In the genomic region with DNA sequence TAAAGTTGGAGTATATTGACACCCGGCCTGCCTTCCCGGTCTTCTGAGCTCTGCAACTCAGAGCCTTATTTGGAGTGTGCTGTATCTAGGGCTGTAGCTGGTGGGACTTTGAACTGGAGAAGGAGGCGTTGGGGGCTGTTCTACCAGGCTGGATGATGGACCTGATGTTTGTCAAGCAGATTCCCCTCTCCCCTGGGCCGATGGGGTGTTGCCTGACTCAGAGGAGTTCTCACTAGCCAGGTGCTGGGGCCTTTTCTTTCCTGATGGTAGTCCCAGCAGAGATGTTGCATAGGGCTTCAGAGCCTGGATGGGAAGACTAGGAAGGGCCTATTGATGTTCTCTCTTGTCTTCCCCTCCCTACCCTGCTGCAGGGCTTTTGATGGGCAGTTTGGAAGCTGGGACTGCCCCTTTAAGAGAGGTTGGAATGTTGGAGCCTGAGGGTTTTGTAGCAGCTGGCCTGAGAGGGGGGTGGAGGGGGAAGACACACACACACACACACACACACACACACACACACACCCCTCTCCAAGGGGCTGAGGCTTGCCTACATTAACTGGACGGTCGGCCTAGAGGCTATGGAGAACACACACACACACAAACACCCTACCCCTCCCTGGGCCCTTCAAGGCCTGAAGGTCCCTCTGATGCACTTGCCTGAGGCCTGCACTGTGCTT, we compare ENCODE assay signal across 8 mouse cellular contexts. TPM values are rescaled to one million over a fixed set of nuclear protein-coding genes. Genes with fewer than 3 reads are reported as not detected.
DNase-seq lines count a peak whose midpoint lies in the region; ATAC-seq lines count a peak whose summit lies in the region.

No protein-coding gene starts in this region.

- no peaks in the 10 kb centered on the region for H3K27me3 ChIP-seq in heart, embryonic 14.5 days (ENCODE audit: control insufficient read depth, insufficient read depth, low read length)

- H3K27ac ChIP-seq in heart, embryonic 14.5 days (replicated peaks in 1 of 2; ENCODE audit: control insufficient read depth in 1 of 2, insufficient read depth in 1 of 2, low read depth in 2 of 2, low read length in 2 of 2) = peak overlapping the region; percentile 92 to 94

- peaks cover 0 to 31% of the 10 kb centered on the region in 2 experiments; a peak in 3 of 4 replicates for H3K4me1 ChIP-seq in heart, embryonic 14.5 days (ENCODE audit: control insufficient read depth in 2 of 2, insufficient read depth in 2 of 2, low read length in 2 of 2)

- H3K4me3 ChIP-seq in heart, embryonic 14.5 days (ENCODE audit: control insufficient read depth in 1 of 2, insufficient read depth in 1 of 2, low read depth in 1 of 2, low read length in 2 of 2) = peak overlapping the region; percentile 76 to 85

- WGBS in heart, embryonic 14.5 days = 4% methylated on average over 6 of the region's 6 CpGs

- H3K36me3 ChIP-seq in heart, embryonic 14.5 days (ENCODE audit: control insufficient read depth, insufficient read depth, low read length) = peaks cover 29% of the 10 kb centered on the region

- H3K4me2 ChIP-seq in heart, embryonic 14.5 days (ENCODE audit: low read length) = peak overlapping the region; percentile 91

- ATAC-seq in common myeloid progenitor, adult 5-6 weeks (replicated peaks; ENCODE audit: low read depth, poor library complexity, severe bottlenecking) = 0 out of 2 replicates have a peak, but pooled peaks have one; percentile 6
- peak; percentile 14; the same call in 1 of the 2 replicates for ATAC-seq in heart, embryonic 14.5 days (ENCODE audit: insufficient number of reproducible peaks, insufficient read depth, low FRiP score, low read depth)
- peak; percentile 20; the same call in 1 of the 2 replicates for ATAC-seq in megakaryocyte progenitor cell, adult 5-6 weeks (replicated peaks; ENCODE audit: poor library complexity)

- H3K9me3 ChIP-seq in heart, embryonic 14.5 days (ENCODE audit: control insufficient read depth, low read length) = no peaks in the 10 kb centered on the region

- peak overlapping the region; percentile 97 for H3K9ac ChIP-seq in heart, embryonic 14.5 days (ENCODE audit: low read length)

- DNase-seq in left cerebral cortex, postnatal 4 days = peak; percentile 73
- no peak for DNase-seq in left cerebral cortex, adult 18-20 months (ENCODE audit: low spot score in 2 of 2)
- DNase-seq in kidney, postnatal 10 days = peak; percentile 77
- DNase-seq in testis, postnatal 10 days (ENCODE audit: low spot score) = no peak
- no peak for DNase-seq in left cerebral cortex, postnatal 25 days (ENCODE audit: low spot score in 2 of 2)

- intact Hi-C loops in left cerebral cortex, postnatal 4 days (cut with DNase I) = no loop called here
- intact Hi-C loops in left cerebral cortex, postnatal 25 days (cut with DNase I) = loop anchor here (2.0 to 5.0 kb wide), 2 partner anchors 19 to 124 kb away; a partner anchor contains a TSS

RNA-seq across cellular contexts. Expression of a gene that starts 1.1 kb away (rescaled TPM):
- 100 to 1,000 TPM; 103 to 108 TPM for total RNA-seq in left cerebral cortex, postnatal 4 days (2021)
- total RNA-seq in left cerebral cortex, adult 18-20 months (2021) = 10 to 100 TPM; 57.0 to 57.5 TPM
- total RNA-seq in common myeloid progenitor, adult 5-6 weeks (2017) = 4.6 and 6.9 TPM in 2 replicates
- 20.7 and 21.0 TPM in 2 replicates for polyA plus RNA-seq in heart, embryonic 14.5 days (2014; fragmentation: Nextera tagmentation; extraction: Ambion mirVana)
- total RNA-seq in megakaryocyte progenitor cell, adult 5-6 weeks (2015) = 23.5 and 26.7 TPM in 2 replicates
- 3.2 and 3.3 TPM in 2 replicates for total RNA-seq in megakaryocyte progenitor cell, adult 5-6 weeks (2017)
- total RNA-seq in left cerebral cortex, postnatal 25 days (2021) = 10 to 100 TPM; 70.9 to 72.1 TPM

RNA-seq across cellular contexts. Expression of a gene that starts 17.4 kb away (rescaled TPM):
- 100 to 1,000 TPM; 865 to 870 TPM for total RNA-seq in left cerebral cortex, postnatal 4 days (2021)
- 100 to 1,000 TPM; 826 to 873 TPM for total RNA-seq in left cerebral cortex, adult 18-20 months (2021)
- total RNA-seq in common myeloid progenitor, adult 5-6 weeks (2017) = 158 and 165 TPM in 2 replicates
- 451 and 502 TPM in 2 replicates for polyA plus RNA-seq in heart, embryonic 14.5 days (2014; fragmentation: Nextera tagmentation; extraction: Ambion mirVana)
- total RNA-seq in megakaryocyte progenitor cell, adult 5-6 weeks (2015) = 234 and 286 TPM in 2 replicates
- total RNA-seq in megakaryocyte progenitor cell, adult 5-6 weeks (2017) = 143 and 149 TPM in 2 replicates
- 100 to 1,000 TPM; 900 to 913 TPM for total RNA-seq in left cerebral cortex, postnatal 25 days (2021)

RNA-seq across cellular contexts. Expression of a gene that starts 19.2 kb away (rescaled TPM):
- 10 to 100 TPM; 66.8 to 67.8 TPM for total RNA-seq in left cerebral cortex, postnatal 4 days (2021)
- total RNA-seq in left cerebral cortex, adult 18-20 months (2021) = 10 to 100 TPM; 55.8 to 65.4 TPM
- total RNA-seq in common myeloid progenitor, adult 5-6 weeks (2017) = 90.6 and 98.5 TPM in 2 replicates
- 67.3 and 69.6 TPM in 2 replicates for polyA plus RNA-seq in heart, embryonic 14.5 days (2014; fragmentation: Nextera tagmentation; extraction: Ambion mirVana)
- total RNA-seq in megakaryocyte progenitor cell, adult 5-6 weeks (2015) = 58.4 and 64.7 TPM in 2 replicates
- total RNA-seq in megakaryocyte progenitor cell, adult 5-6 weeks (2017) = 85.8 and 87.2 TPM in 2 replicates
- total RNA-seq in left cerebral cortex, postnatal 25 days (2021) = 10 to 100 TPM; 60.8 to 61.7 TPM

RNA-seq across cellular contexts. Expression of a gene that starts 30.5 kb away (rescaled TPM):
- 10 to 100 TPM; 74.7 to 94.0 TPM for total RNA-seq in left cerebral cortex, postnatal 4 days (2021)
- total RNA-seq in left cerebral cortex, adult 18-20 months (2021) = 100 to 1,000 TPM; 100 to 120 TPM
- 47.9 and 57.6 TPM in 2 replicates for total RNA-seq in common myeloid progenitor, adult 5-6 weeks (2017)
- polyA plus RNA-seq in heart, embryonic 14.5 days (2014; fragmentation: Nextera tagmentation; extraction: Ambion mirVana) = 37.1 and 46.0 TPM in 2 replicates
- 21.9 and 28.5 TPM in 2 replicates for total RNA-seq in megakaryocyte progenitor cell, adult 5-6 weeks (2015)
- total RNA-seq in megakaryocyte progenitor cell, adult 5-6 weeks (2017) = 28.4 and 35.7 TPM in 2 replicates
- 10 to 100 TPM; 82.5 to 91.4 TPM for total RNA-seq in left cerebral cortex, postnatal 25 days (2021)

Comparison
In these comparisons a context has a peak if more than half of its experiments do, and no peak if none do; other contexts are left out.
1. DNase-seq: peak in left cerebral cortex, postnatal 4 days (single experiment) and kidney, postnatal 10 days (single experiment); none in left cerebral cortex, adult 18-20 months (0 of 2), testis, postnatal 10 days (single experiment) and left cerebral cortex, postnatal 25 days (0 of 2).
2. Peak in every context shown above with its lines, with median percentiles within 50 percentile points of each other: ATAC-seq.